Mouse (Mus musculus) hindbrain, embryonic 13.5 days (tissue): Measurements from ENCODE around the gene Slc35e4. TPM values are rescaled to one million over a fixed set of nuclear protein-coding genes. Genes with fewer than 3 reads are reported as not detected.
A peak's percentile ranks its signal among the peaks of the same experiment; 100 is the strongest.
"Not testable (repeated sequence)": the region's sequence is repeated elsewhere in the genome, so short reads cannot be mapped to it uniquely, and the experiment has no call there.

Experiments used
- ATAC-seq: fragments of 200-750 bp; cut with Nextera tagmentation; 2 replicates; pipeline ENCODE4 v1.8.0; 2017; ENCODE audit warnings: moderate TSS enrichment; ENCODE audit not compliant: low FRiP score
- H3K27ac ChIP-seq: fragments of 300-500 bp; sonication (generic); 2 replicates; pipeline ENCODE4 v1.5.1; 2015; ENCODE audit warnings: inconsistent platforms, mild to moderate bottlenecking, moderate library complexity
- H3K27me3 ChIP-seq: fragments of 300-500 bp; sonication (generic); 2 replicates; pipeline ENCODE4 v1.6.1; 2015; ENCODE audit warnings: mild to moderate bottlenecking, inconsistent platforms
- H3K36me3 ChIP-seq: fragments of 300-500 bp; sonication (generic); 2 replicates; pipeline ENCODE4 v1.6.1; 2015; ENCODE audit warnings: mild to moderate bottlenecking, inconsistent platforms
- H3K4me1 ChIP-seq: fragments of 300-500 bp; sonication (generic); replicated peaks from 2 replicates; pipeline ENCODE4 v1.6.1; 2015; ENCODE audit warnings: inconsistent platforms
- H3K4me2 ChIP-seq: fragments of 300-500 bp; sonication (generic); 2 replicates; pipeline ENCODE4 v1.6.1; 2015; ENCODE audit warnings: inconsistent platforms, mild to moderate bottlenecking, moderate library complexity
- H3K4me3 ChIP-seq: fragments of 300-500 bp; sonication (generic); 2 replicates; pipeline ENCODE4 v1.5.1; 2015; ENCODE audit warnings: mild to moderate bottlenecking, inconsistent platforms
- H3K9ac ChIP-seq: fragments of 300-500 bp; sonication (generic); 2 replicates; pipeline ENCODE4 v1.6.1; 2015; ENCODE audit warnings: mild to moderate bottlenecking, inconsistent platforms
- H3K9me3 ChIP-seq: fragments of 300-500 bp; sonication (generic); 2 replicates; pipeline ENCODE4 v1.6.1; 2016; ENCODE audit warnings: inconsistent platforms
- WGBS: fragments of 180-500 bp; shearing (Covaris S2); methylation state at CpG from one replicate; pipeline ENCODE4 v1.1.7; 2015; 5-methylcytosine and 5-hydroxymethylcytosine counted together
- polyA plus RNA-seq: library from polyadenylated mRNA; unstranded; fragments of >200 nt; fragmentation: Nextera tagmentation; extraction: Ambion mirVana; gene quantifications from 2 replicates; pipeline ENCODE4 v1.2.1, GENCODE M21; 2015

Slc35e4 gene
- polyA plus RNA-seq, 1 experiment from 2014 or later = 11.4 TPM

GRCm38 (mm10) chr11:3912100-3912874 is 2.2 kb downstream of the Slc35e4 start:
- peak overlapping the region; percentile 81 for H3K9ac ChIP-seq
- peak overlapping the region; percentile 89 for H3K4me2 ChIP-seq
- peaks cover 63% of the 10 kb centered on the region for H3K4me1 ChIP-seq
- peak overlapping the region; percentile 62 for H3K4me3 ChIP-seq
- 0 out of 2 replicates have a peak, but pooled peaks cover 5% of the 10 kb centered on the region for H3K27me3 ChIP-seq
- peak overlapping the region; percentile 77; the same call in 1 of the 2 replicates for H3K27ac ChIP-seq
- peak; percentile 28; the same call in 1 of the 2 replicates for ATAC-seq
- H3K36me3 ChIP-seq = peaks cover 5% of the 10 kb centered on the region
- H3K9me3 ChIP-seq = no peaks in the 10 kb centered on the region
- WGBS = 14% methylated on average over 19 of the region's 19 CpGs

- not testable (repeated sequence) for ATAC-seq, H3K27me3 ChIP-seq, H3K9me3 ChIP-seq, H3K27ac ChIP-seq
- Histone ChIP-seq H3K4me1 (peaks cover 63% of the 10 kb centered on the region), H3K36me3 (peaks cover 14% of the 10 kb centered on the region), H3K9ac (peak overlapping the region; percentile 31), H3K4me3 (peak overlapping the region; percentile 62), H3K4me2 (peak overlapping the region; percentile 89)
- WGBS = 89% methylated on average over 6 of the region's 6 CpGs
These were observed 3.0 kb downstream of the Slc35e4 start for GRCm38 (mm10) chr11:3911440-3911839.

- Histone ChIP-seq H3K4me1 (peaks cover 63% of the 10 kb centered on the region), H3K9me3 (no peaks in the 10 kb centered on the region), H3K36me3 (peaks cover 15% of the 10 kb centered on the region), H3K27ac (no peak overlapping the region), H3K9ac (peak overlapping the region; percentile 31), H3K27me3 (0 out of 2 replicates have a peak, but pooled peaks cover under 1% of the 10 kb centered on the region), H3K4me3 (peak overlapping the region; percentile 62), H3K4me2 (peak overlapping the region; percentile 89)
- no peak for ATAC-seq
- WGBS = 67% methylated on average over 5 of the region's 5 CpGs
These were observed 3.8 kb downstream of the Slc35e4 start for GRCm38 (mm10) chr11:3910513-3911310.

GRCm38 (mm10) chr11:3909236-3909635 is 5.2 kb downstream of the Slc35e4 start:
- Histone ChIP-seq H3K4me1 (peaks cover 60% of the 10 kb centered on the region), H3K9ac (no peak overlapping the region)
- no peak for ATAC-seq

GRCm38 (mm10) chr11:3905446-3905845 is 9.0 kb downstream of the Slc35e4 start:
- Histone ChIP-seq H3K36me3 (peaks cover 38% of the 10 kb centered on the region), H3K9me3 (no peaks in the 10 kb centered on the region), H3K27ac (no peak overlapping the region; the same call in 1 of the 2 replicates), H3K9ac (no peak overlapping the region), H3K4me3 (no peak overlapping the region), H3K4me1 (peaks cover 39% of the 10 kb centered on the region), H3K27me3 (no peaks in the 10 kb centered on the region), H3K4me2 (no peak overlapping the region)
- 90% methylated on average over 1 of the region's 1 CpGs for WGBS
- ATAC-seq = no peak

More at GRCm38 (mm10) chr11:3909236-3909635, 5.2 kb downstream of the Slc35e4 start:
- H3K4me2 ChIP-seq = no peak overlapping the region
- no peak overlapping the region for H3K4me3 ChIP-seq
- peaks cover 26% of the 10 kb centered on the region for H3K36me3 ChIP-seq
- H3K9me3 ChIP-seq = no peaks in the 10 kb centered on the region
- WGBS = 92% methylated on average over 4 of the region's 4 CpGs
- H3K27ac ChIP-seq = no peak overlapping the region
- no peaks in the 10 kb centered on the region for H3K27me3 ChIP-seq

GRCm38 (mm10) chr11:3904673-3905072 is 9.8 kb downstream of the Slc35e4 start:
- Histone ChIP-seq H3K27me3 (no peaks in the 10 kb centered on the region), H3K4me2 (no peak overlapping the region), H3K4me3 (no peak overlapping the region), H3K9ac (no peak overlapping the region), H3K9me3 (no peaks in the 10 kb centered on the region), H3K36me3 (peaks cover 38% of the 10 kb centered on the region), H3K27ac (no peak overlapping the region), H3K4me1 (peaks cover 38% of the 10 kb centered on the region)
- ATAC-seq = no peak
- 80% methylated on average over 6 of the region's 6 CpGs for WGBS

GRCm38 (mm10) chr11:3903046-3903445 is 11.4 kb downstream of the Slc35e4 start:
- no peaks in the 10 kb centered on the region; the same call in 1 of the 2 replicates for H3K9me3 ChIP-seq
- peaks cover 54% of the 10 kb centered on the region for H3K36me3 ChIP-seq
- no peak overlapping the region for H3K27ac ChIP-seq
- no peaks in the 10 kb centered on the region for H3K27me3 ChIP-seq
- 79% methylated on average over 5 of the region's 5 CpGs for WGBS
- no peak overlapping the region for H3K4me2 ChIP-seq
- no peak for ATAC-seq
- H3K4me3 ChIP-seq = no peak overlapping the region
- no peak overlapping the region for H3K9ac ChIP-seq
- peaks cover 32% of the 10 kb centered on the region for H3K4me1 ChIP-seq

- no peak overlapping the region for H3K4me2 ChIP-seq
- H3K4me1 ChIP-seq = peaks cover 27% of the 10 kb centered on the region
- no peak overlapping the region for H3K9ac ChIP-seq
- ATAC-seq = no peak
- no peak overlapping the region for H3K27ac ChIP-seq
- no peaks in the 10 kb centered on the region; the same call in 1 of the 2 replicates for H3K9me3 ChIP-seq
- WGBS = 89% methylated on average over 3 of the region's 3 CpGs
- H3K4me3 ChIP-seq = no peak overlapping the region
- H3K36me3 ChIP-seq = peaks cover 57% of the 10 kb centered on the region
- H3K27me3 ChIP-seq = no peaks in the 10 kb centered on the region
These were observed 11.9 kb downstream of the Slc35e4 start for GRCm38 (mm10) chr11:3902516-3902915.

- ATAC-seq = no peak
- no peak overlapping the region for H3K27ac ChIP-seq
- H3K4me3 ChIP-seq = no peak overlapping the region
- H3K4me2 ChIP-seq = no peak overlapping the region
- H3K27me3 ChIP-seq = no peaks in the 10 kb centered on the region
- peaks cover 55% of the 10 kb centered on the region for H3K36me3 ChIP-seq
- 93% methylated on average over 6 of the region's 6 CpGs for WGBS
- H3K9me3 ChIP-seq = no peaks in the 10 kb centered on the region; the same call in 1 of the 2 replicates
- peaks cover 37% of the 10 kb centered on the region for H3K4me1 ChIP-seq
- H3K9ac ChIP-seq = no peak overlapping the region
These were observed 14.2 kb downstream of the Slc35e4 start for GRCm38 (mm10) chr11:3900296-3900695.

- 100% methylated on average over 1 of the region's 1 CpGs for WGBS
- no peak for ATAC-seq
- Histone ChIP-seq H3K36me3 (peaks cover 32% of the 10 kb centered on the region), H3K27ac (peak overlapping the region; percentile 4; the same call in 1 of the 2 replicates), H3K9me3 (no peaks in the 10 kb centered on the region; the same call in 1 of the 2 replicates), H3K27me3 (no peaks in the 10 kb centered on the region), H3K4me1 (peaks cover 35% of the 10 kb centered on the region), H3K4me3 (no peak overlapping the region), H3K9ac (no peak overlapping the region), H3K4me2 (peak overlapping the region; percentile 76; the same call in 1 of the 2 replicates)
These were observed 18.5 kb downstream of the Slc35e4 start for GRCm38 (mm10) chr11:3895933-3896332.

GRCm38 (mm10) chr11:3895458-3895857 is 19.0 kb downstream of the Slc35e4 start:
- H3K27me3 ChIP-seq = no peaks in the 10 kb centered on the region
- 6% methylated on average over 10 of the region's 10 CpGs for WGBS
- peaks cover 32% of the 10 kb centered on the region for H3K4me1 ChIP-seq
- no peak; the same call in 1 of the 2 replicates for ATAC-seq
- peak overlapping the region; percentile 54 for H3K4me3 ChIP-seq
- H3K4me2 ChIP-seq = peak overlapping the region; percentile 76
- peak overlapping the region; percentile 84 for H3K27ac ChIP-seq
- H3K9ac ChIP-seq = peak overlapping the region; percentile 77
- no peaks in the 10 kb centered on the region; the same call in 1 of the 2 replicates for H3K9me3 ChIP-seq
- H3K36me3 ChIP-seq = peaks cover 32% of the 10 kb centered on the region
